Mouse (Mus musculus): Measurements from ENCODE around the gene B230217C12Rik.
"Not testable (repeated sequence)": the region's sequence is repeated elsewhere in the genome, so short reads cannot be mapped to it uniquely, and the experiment has no call there.

B230217C12Rik gene

DNA sequence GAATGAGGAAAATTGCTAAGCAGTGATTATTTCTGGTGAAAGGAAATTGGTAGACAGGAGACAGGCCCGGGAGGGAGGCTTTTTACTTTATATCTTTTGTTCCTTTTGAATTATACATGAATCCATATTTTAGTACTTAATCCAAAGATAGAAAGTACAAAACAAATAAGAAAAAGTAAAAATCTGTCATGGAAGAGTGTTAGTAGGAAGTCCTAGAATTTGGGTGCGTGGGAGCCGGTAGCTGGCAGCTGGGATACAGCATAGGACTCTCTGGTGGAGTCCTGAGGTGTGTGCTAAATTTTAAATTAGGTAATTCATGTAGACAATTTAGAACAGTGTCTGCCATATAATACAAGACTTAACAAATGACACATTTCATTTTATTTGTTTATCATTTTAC, 27.0 kb downstream of the B230217C12Rik start:
- no peak for DNase-seq (ENCODE audit: low spot score)

- DNase-seq (ENCODE audit: low spot score) = not testable (repeated sequence)
These were observed 31.8 kb downstream of the B230217C12Rik start for GRCm38 (mm10) chr11:97872378-97872777.

- no peak for DNase-seq (ENCODE audit: low spot score)
These were observed 33.8 kb downstream of the B230217C12Rik start for GRCm38 (mm10) chr11:97874396-97874795.

- DNase-seq (ENCODE audit: low spot score) = no peak
These were observed 36.8 kb downstream of the B230217C12Rik start for GRCm38 (mm10) chr11:97877341-97877740.

GRCm38 (mm10) chr11:97880362-97880761, 39.8 kb downstream of the B230217C12Rik start:
- DNase-seq (ENCODE audit: low spot score) = no peak

GRCm38 (mm10) chr11:97883542-97883917, 43.0 kb downstream of the B230217C12Rik start:
- DNase-seq (ENCODE audit: low spot score) = peak; percentile 70

DNA sequence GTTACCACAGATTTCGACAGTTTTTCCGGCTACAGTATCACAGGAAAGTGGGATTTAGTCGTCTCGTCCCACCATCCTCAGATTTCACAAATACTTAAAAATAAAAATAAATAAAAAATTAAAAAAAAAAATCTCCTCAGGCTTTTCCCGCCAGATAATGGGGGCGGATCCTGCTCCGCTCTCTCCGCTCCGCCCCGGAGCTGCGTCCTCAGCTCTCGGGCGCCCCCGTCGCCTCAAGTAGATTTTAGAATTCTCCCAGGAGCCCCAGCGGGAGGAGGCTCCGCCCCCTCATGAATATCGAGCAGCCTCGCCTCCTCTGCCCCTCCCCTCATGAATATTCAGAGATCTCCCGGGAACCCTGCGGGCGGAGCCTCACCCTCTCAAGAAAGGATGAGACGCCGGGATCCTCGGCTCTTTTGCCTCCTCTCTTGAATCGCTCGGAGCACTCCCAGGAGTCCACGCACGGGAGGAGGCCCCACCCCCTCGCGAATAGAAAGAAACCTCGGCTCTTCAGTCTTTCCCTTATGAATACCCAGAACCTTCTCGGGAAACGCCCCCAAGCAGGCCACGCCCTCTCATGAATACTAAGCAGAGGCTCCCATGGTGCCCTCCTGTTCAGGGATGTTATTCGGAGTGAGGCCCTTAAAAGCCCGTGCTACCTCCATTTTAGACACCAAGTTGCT, 43.5 kb downstream of the B230217C12Rik start, which contains the start of gene Fbxo47:
TSS of gene Fbxo47 (minus strand) at position 237 of the 683 bp plus-strand sequence.
- DNase-seq (ENCODE audit: low spot score) = peak; percentile 98

GRCm38 (mm10) chr11:97884601-97885185, 44.1 kb downstream of the B230217C12Rik start:
- DNase-seq (ENCODE audit: low spot score) = no peak

DNA sequence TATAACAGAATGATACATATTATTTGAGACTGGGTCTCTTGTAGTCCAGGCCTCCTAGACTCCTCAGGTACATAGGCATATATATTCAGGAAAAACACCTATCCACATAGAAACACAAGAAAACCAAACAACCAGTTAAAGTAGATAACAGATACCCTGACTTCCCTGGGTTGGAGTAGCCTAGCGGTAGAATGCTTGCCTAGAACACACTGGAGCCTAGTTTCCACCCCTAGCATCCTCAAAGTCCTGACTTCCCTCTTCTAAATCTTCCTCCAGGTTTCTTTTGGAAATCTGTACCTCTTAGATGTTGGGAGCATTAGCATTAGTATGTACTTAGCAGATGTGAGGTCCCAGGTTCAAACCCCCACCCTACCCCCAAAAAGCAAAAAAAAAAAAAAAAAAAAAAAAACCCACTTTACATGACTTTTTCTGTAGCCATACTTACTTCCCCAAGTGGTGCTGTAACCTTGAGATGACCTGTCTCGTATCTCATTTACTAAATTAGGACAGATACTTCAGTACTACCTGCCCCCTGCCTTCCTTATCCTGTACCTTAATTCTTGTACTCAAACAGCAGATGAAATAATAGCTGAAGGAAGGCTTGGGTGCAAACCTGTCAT, 44.8 kb downstream of the B230217C12Rik start:
- DNase-seq (ENCODE audit: low spot score) = no peak

DNA sequence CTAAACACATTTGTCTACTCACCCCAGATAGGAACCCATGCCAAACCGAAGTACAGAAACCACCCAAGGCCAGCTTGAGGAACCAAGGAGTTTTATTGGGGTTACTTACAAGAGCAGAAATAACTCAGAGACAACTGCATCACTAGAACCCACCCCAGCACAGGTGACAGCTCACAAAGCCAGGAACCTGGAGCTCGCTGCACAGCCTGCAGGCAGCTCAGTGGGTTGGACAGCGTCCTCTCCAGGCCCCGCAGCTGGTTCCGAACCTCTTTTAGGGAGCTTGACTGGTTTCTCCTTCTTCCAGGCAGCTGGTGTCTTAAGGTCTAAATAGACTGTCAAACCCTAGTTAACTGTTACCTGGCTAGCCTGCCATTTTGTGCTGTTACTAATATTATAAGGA, 51.2 kb downstream of the B230217C12Rik start:
- DNase-seq (ENCODE audit: low spot score) = no peak
